Mouse (Mus musculus) frontal cortex, postnatal 14 days (tissue): ENCODE data around the gene Syt5.
A peak's percentile ranks its signal among the peaks of the same experiment; 100 is the strongest.

Experiments used
- DNase-seq, 2 experiments: peaks; one replicate each; pipeline ENCODE4 v3.0.0; 2022; ENCODE audit warnings: low spot score in 2 of 2

Gene Syt5

GRCm38 (mm10) chr7:4500892-4501471, 46.4 kb downstream of the Syt5 start:
- peak in 1 of 2 experiments; percentile 56 for DNase-seq

GRCm38 (mm10) chr7:4499034-4499433, 48.3 kb downstream of the Syt5 start:
- no peak for DNase-seq

- DNase-seq = no peak
Observed at GRCm38 (mm10) chr7:4498251-4498650, 49.1 kb downstream of the Syt5 start.

- no peak for DNase-seq
Observed at GRCm38 (mm10) chr7:4497271-4497903, 50.0 kb downstream of the Syt5 start.

- DNase-seq = no peak
Observed at GRCm38 (mm10) chr7:4496468-4496867, 50.9 kb downstream of the Syt5 start.

GRCm38 (mm10) chr7:4493991-4494390, 53.4 kb downstream of the Syt5 start:
- no peak for DNase-seq

- DNase-seq = no peak
Observed at GRCm38 (mm10) chr7:4492284-4493224, 54.8 kb downstream of the Syt5 start.

GRCm38 (mm10) chr7:4491308-4491707, 56.0 kb downstream of the Syt5 start:
- no peak for DNase-seq
